Mouse (Mus musculus): ENCODE data around the gene Mpig6b. TPM values are rescaled to one million over a fixed set of nuclear protein-coding genes. Genes with fewer than 3 reads are reported as not detected.

The Mpig6b gene
- not detected for polyA plus RNA-seq (2017; shearing (Covaris generic))

DNA sequence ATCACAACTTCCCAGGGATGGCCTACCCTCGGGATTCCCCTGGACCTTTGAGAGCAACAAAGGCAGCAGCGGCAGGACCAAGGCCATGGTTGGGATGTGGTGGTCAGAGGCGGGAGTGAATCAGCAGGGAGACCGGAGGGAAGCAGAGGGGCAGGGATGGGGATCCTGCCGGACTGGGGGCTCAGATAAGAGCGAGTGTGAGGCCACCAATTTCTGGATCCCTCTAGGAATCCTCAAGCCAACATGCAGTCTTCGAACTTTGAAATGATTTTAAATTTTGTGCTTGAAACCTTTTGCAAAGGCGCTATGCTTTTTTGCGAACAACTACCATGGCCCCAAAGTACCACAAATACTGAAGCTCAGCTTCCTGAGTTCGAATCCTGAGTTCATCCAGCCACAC is at the start of gene Mpig6b:
TSS of gene Mpig6b (minus strand) at position 101 of the 400 bp plus-strand sequence.

DNA sequence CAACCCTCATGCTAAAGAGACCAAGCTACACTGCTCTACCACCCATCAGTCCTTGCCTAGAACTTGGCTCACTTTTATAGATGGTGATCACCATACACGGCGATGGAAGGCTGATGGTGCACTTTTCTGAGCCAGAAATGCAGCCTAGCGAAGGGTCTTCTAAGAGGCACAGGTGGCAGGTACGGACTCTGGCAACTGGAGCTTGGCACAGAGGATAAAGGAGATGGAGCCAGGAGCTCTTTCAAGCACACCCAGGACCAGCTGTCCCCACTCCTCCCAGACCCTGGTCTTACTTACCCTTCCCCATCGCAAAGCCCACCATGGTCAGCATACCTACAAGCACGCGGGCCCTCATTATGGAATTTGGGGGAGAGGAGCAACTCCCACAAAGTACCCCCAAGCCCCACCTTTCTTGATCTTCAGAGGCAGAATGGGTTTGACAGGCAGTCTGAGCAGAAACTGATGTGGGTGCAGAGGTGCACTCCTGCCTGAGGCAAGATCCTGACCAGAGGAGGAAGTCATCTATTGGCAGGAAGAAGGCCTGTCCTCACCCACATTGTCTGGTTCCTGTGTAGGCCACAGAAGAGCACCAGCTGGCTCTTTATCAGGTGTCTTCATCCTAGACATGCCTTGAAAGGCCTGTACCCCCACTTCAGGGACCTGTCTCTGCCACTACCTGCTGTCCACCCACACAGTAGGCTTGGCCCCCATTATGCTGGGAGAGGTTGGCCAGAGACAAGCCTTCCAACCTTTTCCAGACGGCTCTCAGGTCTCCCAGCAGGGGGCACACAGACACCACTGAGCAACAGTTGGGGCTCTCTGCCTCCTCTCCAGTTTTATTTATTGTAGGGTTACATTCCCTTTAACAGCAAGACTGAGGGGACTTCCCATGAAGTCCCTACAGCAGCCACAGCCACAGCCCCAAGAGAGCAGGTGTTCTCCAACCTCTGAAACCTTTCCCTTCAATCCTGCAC is 49.3 kb upstream of the Mpig6b start, which contains the start of gene Ly6g5b:
TSS of gene Ly6g5b (minus strand) at position 383 of the 974 bp plus-strand sequence.

DNA sequence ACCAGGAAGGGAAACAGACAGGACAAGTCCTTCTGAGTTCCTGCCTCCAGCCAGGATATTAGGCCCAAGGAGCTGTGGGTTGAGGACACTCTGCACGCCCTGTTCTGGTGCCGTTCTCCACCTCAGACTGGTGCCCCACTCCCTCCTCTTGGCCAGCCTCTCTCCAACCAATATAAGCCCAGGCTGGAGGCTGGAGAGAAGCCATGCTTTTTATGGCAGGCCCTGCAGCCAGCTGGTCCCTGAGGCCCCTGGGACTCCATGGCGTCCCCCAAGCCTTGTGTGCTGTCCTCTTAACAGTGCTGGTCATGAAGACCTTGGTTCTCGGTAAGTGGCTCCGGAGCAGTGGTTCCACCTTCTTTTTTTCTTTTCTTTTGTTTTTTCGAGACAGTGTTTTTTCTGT is 42.1 kb upstream of the Mpig6b start, which contains the start of gene Ly6g5c:
TSS of gene Ly6g5c (plus strand) at position 183 of the 400 bp plus-strand sequence.

DNA sequence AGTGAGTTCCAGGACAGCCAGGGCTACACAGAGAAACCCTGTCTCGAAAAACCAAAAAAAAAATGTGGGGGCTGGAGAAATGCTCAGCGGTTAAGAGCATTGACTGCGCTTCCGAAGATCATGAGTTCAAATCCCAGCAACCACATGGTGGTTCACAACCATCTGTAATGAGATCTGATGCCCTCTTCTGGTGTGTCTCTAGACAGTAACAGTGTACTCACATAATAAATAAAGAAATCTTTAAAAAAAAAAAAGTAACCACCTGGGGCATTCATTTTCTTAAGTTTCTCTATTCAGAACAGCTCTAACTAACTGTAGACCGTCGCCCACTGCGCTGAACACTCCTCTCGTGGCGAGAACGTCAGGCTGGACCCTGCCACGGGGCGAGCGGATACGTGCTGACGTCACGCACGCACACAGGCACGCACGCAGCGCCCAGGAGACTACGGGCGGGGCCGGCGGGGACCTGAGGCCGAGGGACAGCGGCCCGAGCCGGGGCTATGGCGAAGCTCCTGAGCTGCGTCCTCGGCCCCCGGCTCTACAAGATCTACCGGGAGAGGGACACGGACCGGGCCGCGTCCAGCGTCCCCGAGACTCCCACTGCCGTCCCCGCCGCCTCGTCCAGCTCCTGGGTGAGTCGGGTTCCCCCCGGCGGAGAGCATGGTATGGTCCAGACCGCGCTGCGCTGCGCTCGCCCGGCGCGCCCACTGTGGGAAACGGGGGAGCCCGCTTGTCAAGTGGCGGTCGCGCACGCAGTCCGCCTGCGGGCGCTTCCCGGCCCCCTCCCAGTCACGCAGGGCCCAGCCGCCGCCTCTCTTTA is 23.1 kb upstream of the Mpig6b start, which contains the start of gene Abhd16a:
TSS of gene Abhd16a (plus strand) at position 439 of the 820 bp plus-strand sequence.

DNA sequence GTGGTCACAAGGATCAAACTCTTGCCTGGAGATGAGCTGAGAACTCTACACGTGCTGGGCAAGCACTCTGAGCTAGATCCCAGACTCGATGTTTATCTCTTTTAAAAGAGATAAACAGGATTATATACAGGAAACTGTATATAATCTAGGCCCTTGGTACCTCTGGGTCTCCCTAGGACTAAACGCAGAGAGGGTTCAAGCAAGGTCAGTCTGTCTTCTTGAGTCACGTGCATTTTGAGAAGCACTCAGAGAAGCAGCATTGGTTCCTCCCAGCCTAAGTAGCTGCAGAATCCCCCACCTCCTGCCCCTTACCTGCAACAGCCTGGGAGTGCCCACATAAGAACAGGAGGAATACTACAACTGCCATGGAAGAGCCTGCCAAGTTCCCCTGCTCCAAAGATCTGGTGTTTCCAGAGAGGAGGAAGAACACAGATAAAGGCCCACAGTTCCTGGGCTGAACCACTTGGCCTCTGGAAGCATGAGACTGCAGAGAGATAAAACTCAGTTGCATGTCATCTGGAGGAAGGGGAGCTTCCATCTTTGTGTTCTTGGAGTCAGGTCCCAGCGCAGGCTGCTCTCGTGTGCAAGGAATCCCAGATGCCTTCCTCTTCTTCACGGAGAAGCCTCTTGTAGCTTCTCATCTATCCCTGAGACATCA is 19.4 kb upstream of the Mpig6b start, which contains the start of gene Ly6g6f:
TSS of gene Ly6g6f (minus strand) at position 403 of the 658 bp plus-strand sequence.

DNA sequence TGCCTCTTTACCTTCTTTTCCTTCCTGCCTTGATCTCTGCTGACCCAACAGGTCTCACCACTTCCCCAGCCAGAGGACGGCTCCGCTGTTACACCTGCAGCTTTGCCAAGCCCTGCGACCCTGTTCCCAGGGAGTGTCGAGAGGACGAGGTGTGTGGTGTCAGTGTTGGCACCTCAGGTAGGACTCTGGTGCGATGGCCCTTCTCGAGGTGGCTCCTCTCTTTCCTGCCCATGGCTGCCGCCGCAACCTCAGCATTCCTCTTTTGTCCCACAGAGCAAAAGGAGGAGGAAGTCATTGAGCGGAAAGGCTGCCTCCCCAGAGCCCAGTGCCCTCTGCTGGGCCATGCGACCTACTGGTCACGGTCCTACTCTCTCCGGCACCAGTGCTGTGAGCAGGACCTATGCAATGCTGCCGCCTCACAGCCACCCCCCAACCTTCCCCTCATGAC is 11.8 kb upstream of the Mpig6b start, which contains the start of gene Ly6g6d:
TSS of gene Ly6g6d (minus strand) at position 280 of the 448 bp plus-strand sequence.

DNA sequence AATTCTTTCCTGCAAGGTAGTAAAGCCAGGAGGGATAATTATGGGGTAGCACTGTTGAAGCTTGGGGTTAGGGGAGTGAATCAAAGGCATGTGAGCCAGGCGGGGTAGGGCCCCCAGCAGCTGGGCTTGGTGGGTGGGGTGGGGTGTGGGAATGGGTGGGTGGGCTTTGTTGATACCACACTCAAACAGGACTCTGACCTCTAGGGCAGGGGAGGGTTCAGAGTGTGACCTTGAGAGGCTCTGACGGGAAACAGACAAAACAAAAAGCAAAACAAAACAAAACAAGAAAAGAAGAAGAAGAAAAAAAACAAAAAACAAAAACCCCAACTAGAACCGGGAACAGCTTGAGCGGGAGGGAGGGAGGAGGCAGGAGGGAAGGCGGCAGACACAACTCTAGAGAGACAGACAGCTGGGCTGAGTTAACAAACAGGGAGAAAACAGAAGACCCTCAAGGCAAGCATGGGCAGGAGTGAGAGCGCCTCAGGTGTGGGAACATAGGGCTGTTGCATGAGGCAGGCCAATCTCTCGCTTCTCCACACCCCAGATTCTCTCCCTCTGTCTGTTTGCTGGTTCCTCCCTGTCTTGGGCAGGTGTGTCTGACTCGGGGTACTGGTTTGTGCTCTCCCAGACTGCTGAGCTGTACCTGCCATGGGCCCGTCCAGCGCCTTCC is 10.7 kb upstream of the Mpig6b start, which contains the start of gene Ly6g6e:
TSS of gene Ly6g6e (plus strand) at position 396 of the 670 bp plus-strand sequence.

DNA sequence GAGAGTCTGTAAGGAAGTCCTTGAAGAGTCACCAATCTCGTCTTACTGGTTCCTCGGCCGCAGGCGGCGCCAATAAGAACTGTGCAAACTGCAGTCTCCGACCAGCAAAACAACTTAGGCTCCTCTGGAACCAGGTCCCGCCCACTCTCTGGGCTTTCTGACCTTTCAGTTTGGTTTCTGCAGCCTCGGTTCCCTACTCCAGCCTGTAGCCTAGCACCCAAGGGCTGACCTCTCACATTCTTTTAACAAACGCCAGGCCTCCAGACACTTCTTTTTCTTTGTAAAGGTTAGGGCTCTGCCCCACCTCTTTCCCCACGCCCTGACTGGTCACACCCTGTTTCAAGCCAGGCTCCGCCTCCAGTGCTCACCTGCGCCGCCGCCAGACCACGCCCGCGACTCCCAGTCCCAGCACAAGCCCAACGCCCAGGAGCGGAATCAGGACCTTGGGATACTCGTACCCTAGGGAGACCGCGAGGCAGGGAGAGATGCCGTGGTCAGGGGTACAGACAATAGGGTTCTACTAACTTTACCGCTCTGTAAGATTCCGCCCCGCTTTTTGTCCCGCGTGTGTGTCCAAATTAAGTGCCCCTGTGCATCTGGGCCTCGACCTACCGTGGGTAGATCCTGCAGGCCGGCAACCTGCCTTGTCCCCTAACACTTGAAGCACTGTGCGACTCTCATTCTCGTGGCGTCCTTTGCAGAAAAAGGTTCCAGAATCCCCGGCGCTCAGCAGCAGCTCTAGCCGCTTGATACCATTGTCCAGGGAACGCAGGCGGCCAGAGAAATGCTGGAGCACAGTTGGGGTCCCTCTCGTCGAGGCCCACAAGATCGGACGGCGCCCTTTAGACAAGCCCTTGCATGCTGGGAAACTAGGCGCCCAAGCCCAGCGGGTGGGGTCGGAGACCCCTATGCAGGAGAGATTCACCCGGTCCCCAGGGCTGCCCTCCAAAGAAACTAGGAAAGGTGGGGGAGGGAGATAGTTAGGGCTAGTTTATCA is 735 bp downstream of the Mpig6b start, which contains the start of gene Ly6g6c:
TSS of gene Ly6g6c (plus strand) at position 438 of the 997 bp plus-strand sequence.

DNA sequence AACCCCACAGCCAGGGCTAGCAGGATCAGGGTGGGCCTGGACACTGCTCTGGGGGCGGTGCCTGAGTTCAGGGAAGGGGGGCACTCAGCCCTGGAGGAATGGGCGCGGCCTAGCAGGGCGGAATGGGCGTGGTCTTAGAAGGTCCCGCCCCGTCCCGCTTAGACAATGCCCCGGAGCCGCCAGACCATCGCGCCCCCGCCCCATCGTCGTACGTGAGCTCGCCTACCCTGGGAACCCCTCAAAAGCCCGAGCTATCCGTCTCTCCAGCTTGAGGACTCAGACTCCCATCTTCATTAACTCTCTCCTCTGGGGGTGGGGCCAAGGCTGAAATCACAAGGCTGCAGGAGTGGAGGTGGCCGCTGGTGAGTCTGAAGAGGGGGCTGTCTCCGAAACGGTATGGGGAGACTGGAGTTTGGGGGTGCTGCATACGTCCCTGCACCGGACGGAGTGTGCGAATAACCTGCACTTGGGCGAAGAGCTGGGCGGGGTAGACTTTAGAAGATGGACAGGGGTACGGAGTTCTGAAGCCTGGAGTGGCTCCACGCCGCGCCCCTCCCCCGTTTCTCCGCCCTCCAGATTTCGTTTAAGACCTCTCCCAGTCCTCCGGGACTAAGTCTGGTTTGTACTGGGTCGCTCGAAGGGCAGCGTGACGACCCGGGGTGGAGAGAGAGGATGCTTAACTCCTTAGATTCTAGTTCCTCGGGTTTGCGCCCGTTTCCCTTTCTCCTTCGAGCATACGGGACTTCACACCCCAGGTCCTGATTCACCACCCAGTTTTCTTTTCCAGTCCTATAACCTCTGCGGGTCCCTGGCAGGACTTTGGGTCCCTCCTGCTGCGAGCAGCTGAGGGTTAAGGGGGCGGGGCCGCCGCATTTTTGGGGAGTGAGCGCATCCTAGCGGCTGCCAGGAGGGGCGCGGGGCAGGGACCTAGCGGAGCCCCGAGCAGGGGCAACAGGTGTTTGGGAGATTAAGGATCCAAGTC is 6.8 kb downstream of the Mpig6b start, which contains the start of gene Ddah2:
TSS of gene Ddah2 (plus strand) at position 125 of the 982 bp plus-strand sequence.

DNA sequence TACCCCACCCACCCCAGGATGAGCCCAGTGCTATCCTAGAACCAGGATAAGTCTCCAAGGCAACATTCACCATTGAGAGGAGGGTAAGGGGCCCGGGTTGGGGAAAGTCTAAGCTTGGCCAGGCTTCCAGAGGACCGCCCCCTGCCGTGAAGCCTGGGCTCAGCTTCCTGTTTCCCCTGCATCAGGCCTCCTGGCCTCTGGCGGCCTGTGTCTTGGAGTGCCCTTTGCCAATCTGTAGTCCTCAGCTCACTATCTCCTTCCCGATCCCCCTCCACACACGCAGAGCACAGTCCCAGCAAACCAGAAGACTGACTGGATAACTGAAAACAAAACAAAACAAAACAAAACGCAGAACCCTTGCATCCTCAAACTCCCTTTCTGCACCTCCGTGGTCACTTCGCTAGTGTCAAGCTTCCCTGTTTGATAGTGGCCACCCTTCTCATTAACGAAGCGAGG is 16.4 kb downstream of the Mpig6b start, which contains the start of gene Clic1:
TSS of gene Clic1 (plus strand) at position 406 of the 456 bp plus-strand sequence.

DNA sequence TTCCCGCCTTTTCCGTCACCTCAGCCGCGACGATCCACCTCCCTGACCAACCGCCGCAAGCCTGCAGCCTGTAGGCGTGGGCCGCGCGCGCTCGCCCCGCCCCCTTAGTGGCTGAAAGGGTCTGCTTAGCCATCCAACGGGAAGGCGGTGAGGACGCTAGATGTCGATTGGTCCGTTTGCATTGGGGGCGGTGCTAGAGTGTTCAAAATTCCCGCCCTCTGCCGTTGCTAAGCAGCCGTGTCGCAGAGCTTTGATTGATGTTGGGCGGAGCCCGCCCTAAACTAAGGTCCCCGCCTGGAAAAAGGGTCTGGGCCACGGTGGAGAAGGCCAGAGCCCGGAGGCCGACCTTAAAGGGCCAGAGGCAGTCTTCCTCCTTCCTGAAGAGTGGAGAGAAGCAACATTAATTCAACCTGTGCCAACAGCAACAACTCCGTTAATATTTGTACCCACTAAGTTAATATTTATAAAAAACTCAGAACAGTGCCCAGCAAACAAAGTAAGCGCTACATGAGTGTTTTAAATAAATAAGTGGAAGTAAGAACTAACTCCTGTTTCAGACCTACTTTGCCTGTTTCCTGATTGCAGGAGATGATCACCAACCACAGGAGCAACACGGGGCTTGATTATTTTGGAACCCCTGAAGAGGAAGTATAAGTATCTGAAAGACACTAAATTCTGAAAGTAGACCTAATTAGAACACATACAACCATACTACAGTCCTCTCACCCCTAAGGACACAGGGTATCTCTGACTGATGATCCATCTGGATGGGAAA is 19.1 kb downstream of the Mpig6b start, which contains the start of gene Msh5:
TSS of gene Msh5 (minus strand) at position 65 of the 775 bp plus-strand sequence.

DNA sequence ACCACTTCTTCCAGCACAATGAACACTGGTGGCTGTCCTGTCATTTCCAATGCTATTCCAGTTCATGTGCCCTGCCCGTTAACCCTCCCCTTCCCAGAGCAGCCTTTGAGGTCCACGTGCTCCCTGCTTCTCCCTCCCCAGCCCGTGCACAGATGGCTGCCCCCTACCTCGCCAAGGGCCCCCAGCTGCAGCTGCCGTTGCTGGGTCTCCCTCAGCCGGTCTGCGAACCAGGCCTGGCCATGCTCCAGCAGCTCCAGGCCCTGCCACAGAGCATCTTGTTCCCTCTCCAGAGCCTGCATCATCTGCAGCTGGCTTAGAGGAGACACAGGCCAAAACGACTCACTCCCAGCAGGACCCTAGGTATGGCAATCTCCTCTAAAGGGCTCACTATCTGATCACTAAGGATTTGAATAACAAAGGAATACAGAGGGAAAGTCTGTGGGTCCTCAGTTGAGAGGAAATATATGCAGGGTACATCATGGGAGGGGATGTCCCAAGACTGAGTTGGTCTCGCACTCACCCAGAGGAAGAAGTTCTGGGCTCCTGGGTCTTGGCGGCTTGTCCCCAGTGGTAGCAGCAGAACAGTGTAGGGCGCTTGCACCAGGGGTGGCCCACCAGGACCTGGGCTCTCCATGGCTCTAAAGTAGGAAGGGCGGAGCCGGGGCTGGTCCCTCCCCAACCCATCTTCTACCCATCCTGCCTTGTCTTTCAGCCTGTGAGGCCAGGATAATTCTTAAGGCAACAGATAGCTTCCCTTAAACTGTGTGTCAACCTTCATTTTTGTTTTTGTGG is 38.5 kb downstream of the Mpig6b start, which contains the start of gene Sapcd1:
TSS of gene Sapcd1 (minus strand) at position 740 of the 792 bp plus-strand sequence.

DNA sequence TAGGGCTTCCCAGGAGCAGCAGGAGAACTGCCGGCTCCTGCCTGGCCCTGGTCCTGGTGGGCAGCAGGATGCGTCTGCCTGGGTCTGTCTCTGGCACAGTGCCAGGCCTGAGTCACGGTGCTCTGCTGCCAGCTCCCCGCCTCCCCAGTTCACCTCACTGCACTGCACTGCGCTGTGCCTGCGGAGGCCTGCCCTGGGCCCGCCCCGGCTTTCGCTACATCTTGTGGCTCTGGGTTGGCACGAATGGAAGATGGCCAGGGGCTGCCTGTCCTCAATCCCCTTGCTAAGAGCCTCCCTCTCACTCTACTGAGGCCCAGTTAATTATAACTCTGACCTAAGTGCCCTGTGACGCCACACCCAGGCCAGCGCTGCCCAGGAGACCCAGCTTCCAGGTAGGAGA is 49.6 kb downstream of the Mpig6b start, which contains the start of gene Vwa7:
TSS of gene Vwa7 (plus strand) at position 204 of the 400 bp plus-strand sequence.

Measured in activated CD4-positive, CD25-positive, alpha-beta regulatory T cell, adult 9 weeks (primary cell).